19 mouse cellular contexts compared by ENCODE assay signal in the genomic region with DNA sequence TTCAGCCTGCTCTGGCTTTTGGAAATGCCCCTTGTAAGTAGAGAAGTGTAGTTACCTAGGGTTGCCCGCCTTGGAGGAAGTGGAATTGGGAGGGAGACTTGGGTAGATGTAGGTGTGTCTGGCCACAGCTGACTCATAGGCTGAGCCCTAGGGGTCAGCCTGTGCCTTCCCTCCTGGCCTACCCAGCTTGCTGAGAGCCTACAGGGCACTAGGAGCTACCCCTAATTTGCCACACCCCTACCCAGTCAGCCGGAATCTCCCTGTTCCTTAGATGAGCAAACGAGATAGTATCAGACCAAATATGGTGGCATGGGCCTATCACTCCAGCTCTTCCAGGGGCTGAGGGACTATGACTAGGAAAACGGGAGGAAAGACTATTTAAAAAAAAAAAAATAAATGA. TPM values are rescaled to one million over a fixed set of nuclear protein-coding genes. Genes with fewer than 3 reads are reported as not detected.
DNase-seq lines count a peak whose midpoint lies in the region; ATAC-seq and TF ChIP-seq lines count a peak whose summit lies in the region.
"Had no signal": no experiment of that assay in that cellular context is flagged by ENCODE, and none has a peak within 500 bp of the region (broad histone marks: within the 10 kb centered on the region; RNA-seq: fewer than 3 reads in every experiment).

No protein-coding gene starts in this region.

- no peak overlapping the region for H3K4me3 ChIP-seq in gastrocnemius, adult 2 months
- H3K4me3 ChIP-seq: embryonic facial prominence, embryonic 10.5 days; heart, embryonic 15.5 days; layer of hippocampus, adult 2 months; left cerebral cortex, adult 2 months; limb, embryonic 10.5 days; lung, embryonic 15.5 days had no signal

- peak overlapping the region; percentile 56; the same call in 1 of the 2 replicates for H3K27ac ChIP-seq in gastrocnemius, adult 2 months
- H3K27ac ChIP-seq: embryonic facial prominence, embryonic 10.5 days; heart, embryonic 15.5 days; layer of hippocampus, adult 2 months; left cerebral cortex, adult 2 months; limb, embryonic 10.5 days; lung, embryonic 15.5 days had no signal

- intact Hi-C loops in gastrocnemius, adult 2 months (cut with DNase I): no loop called here
- intact Hi-C loops in gastrocnemius, postnatal 14 days (cut with DNase I; ENCODE audit: low total_unique reads): no loop called here

- no peak for DNase-seq in gastrocnemius, adult 2 months
- DNase-seq in gastrocnemius, postnatal 14 days: no peak
- peak; percentile 42 for DNase-seq in 3134 (ENCODE audit: extremely low read depth, insufficient read length, low spot score)
- DNase-seq in induced T-regulatory cell, adult 2 months (ENCODE audit: low read depth): peak; percentile 58
- DNase-seq in heart, adult 18-20 months: no peak
- no peak for DNase-seq in layer of hippocampus, postnatal 36 days
- no peak for DNase-seq in cerebellum, postnatal 25 days
- DNase-seq: cerebellum, postnatal 14 days; heart, adult 11 months; kidney, adult 11 months; kidney, postnatal 10 days had no signal

- peak; percentile 19 for ATAC-seq in megakaryocyte progenitor cell, adult 5-6 weeks (replicated peaks; ENCODE audit: poor library complexity)
- ATAC-seq: forebrain, embryonic 14.5 days had no signal

- no peak for TF ChIP-seq CTCF in gastrocnemius, adult 2 months (IDR thresholded peaks at IDR 0.05)

RNA-seq across cellular contexts. Expression of a gene that starts 6.2 kb away (rescaled TPM):
- total RNA-seq in gastrocnemius, adult 2 months (2021): 100 to 1,000 TPM; 365 to 571 TPM
- total RNA-seq in gastrocnemius, postnatal 14 days (2021): 1,000 to 10,000 TPM in 1 of 2 experiments, 100 to 1,000 TPM in 1; 856 to 1,248 TPM
- total RNA-seq in megakaryocyte progenitor cell, adult 5-6 weeks (2015): 5,014 and 5,318 TPM in 2 replicates
- total RNA-seq in megakaryocyte progenitor cell, adult 5-6 weeks (2017): 3,372 and 3,558 TPM in 2 replicates
- total RNA-seq in heart, adult 18-20 months (2021): 1,000 to 10,000 TPM in 1 of 2 experiments, 100 to 1,000 TPM in 1; 875 to 1,008 TPM
- 1,000 to 10,000 TPM; 3,215 to 3,370 TPM for total RNA-seq in layer of hippocampus, postnatal 36 days (2021)

RNA-seq across cellular contexts. Expression of a gene that starts 17.5 kb away (rescaled TPM):
- 1 to 10 TPM; 5.8 to 6.2 TPM for total RNA-seq in gastrocnemius, adult 2 months (2021)
- total RNA-seq in gastrocnemius, postnatal 14 days (2021): 1 to 10 TPM; 5.8 to 7.1 TPM
- 1.9 and 2.2 TPM in 2 replicates for total RNA-seq in megakaryocyte progenitor cell, adult 5-6 weeks (2015)
- total RNA-seq in megakaryocyte progenitor cell, adult 5-6 weeks (2017): 2.4 and 2.6 TPM in 2 replicates
- 1 to 10 TPM; 4.6 to 4.7 TPM for total RNA-seq in heart, adult 18-20 months (2021)
- 10 to 100 TPM; 37.1 to 41.6 TPM for total RNA-seq in layer of hippocampus, postnatal 36 days (2021)

RNA-seq across cellular contexts. Expression of a gene that starts 47.4 kb away (rescaled TPM):
- 1 to 10 TPM; 4.4 to 7.3 TPM for total RNA-seq in gastrocnemius, adult 2 months (2021)
- 10 to 100 TPM; 52.2 to 72.9 TPM for total RNA-seq in gastrocnemius, postnatal 14 days (2021)
- 0.20 TPM in 1 of 2 replicates, not detected in the other for total RNA-seq in megakaryocyte progenitor cell, adult 5-6 weeks (2015)
- 0.10 TPM in 1 of 2 replicates, not detected in the other for total RNA-seq in megakaryocyte progenitor cell, adult 5-6 weeks (2017)
- total RNA-seq in heart, adult 18-20 months (2021): 10 to 100 TPM; 18.2 to 21.6 TPM
- total RNA-seq in layer of hippocampus, postnatal 36 days (2021): 100 to 1,000 TPM; 185 to 194 TPM

Comparison
In these comparisons a context has a peak if more than half of its experiments do, and no peak if none do; other contexts are left out.
1. DNase-seq: peak in 3134 (single experiment) and induced T-regulatory cell, adult 2 months (single experiment); none in gastrocnemius, adult 2 months (single experiment), gastrocnemius, postnatal 14 days (single experiment), heart, adult 18-20 months (0 of 2), layer of hippocampus, postnatal 36 days (0 of 2) and cerebellum, postnatal 25 days (0 of 2).
2. RNA of a gene that starts 17.5 kb away (total RNA-seq): 37.1 to 41.6 TPM in layer of hippocampus, postnatal 36 days; 5.8 to 7.1 TPM in gastrocnemius, postnatal 14 days, 5.8 to 6.2 TPM in gastrocnemius, adult 2 months, 4.6 to 4.7 TPM in heart, adult 18-20 months and 1.9 to 2.6 TPM in megakaryocyte progenitor cell, adult 5-6 weeks; every median in the first group is over 4 times any median in the second.
3. RNA of a gene that starts 47.4 kb away (total RNA-seq): 185 to 194 TPM in layer of hippocampus, postnatal 36 days, 52.2 to 72.9 TPM in gastrocnemius, postnatal 14 days, 18.2 to 21.6 TPM in heart, adult 18-20 months and 4.4 to 7.3 TPM in gastrocnemius, adult 2 months; 0.10 to 0.20 TPM in megakaryocyte progenitor cell, adult 5-6 weeks; every median in the first group is over 4 times any median in the second.